Comparison of ENCODE assay signal across 1 mouse cellular context in the genomic region with DNA sequence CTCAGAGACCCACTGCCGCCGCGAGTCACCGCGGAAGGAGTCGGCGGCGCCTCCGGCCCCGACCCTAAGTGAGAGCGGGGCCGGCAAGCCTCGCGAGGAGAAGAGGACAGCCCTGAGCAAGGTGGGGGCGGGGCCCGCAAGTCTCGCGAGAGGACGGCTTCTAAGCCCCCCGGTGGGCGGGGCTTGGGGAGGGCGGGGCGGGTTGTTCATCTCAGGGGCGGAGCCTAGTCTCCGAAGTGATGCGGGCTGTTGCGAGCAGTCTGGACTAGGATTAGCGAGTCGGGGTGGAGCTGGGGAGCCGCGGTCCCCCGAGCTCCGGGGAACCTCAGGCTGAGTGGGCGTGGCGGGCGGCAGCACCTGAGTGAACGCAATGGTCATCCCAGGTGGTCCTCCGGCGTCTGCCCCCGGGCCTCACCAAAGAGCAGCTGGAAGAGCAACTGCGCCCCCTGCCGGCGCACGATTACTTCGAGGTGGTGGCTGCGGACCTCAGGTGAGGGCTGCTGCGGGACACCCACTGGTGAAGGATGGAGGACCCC.
TF ChIP-seq lines count a peak whose summit lies in the region.

No protein-coding gene starts in this region.

TF ChIP-seq in C2C12, 6 proteins besides CTCF, POLR2A, EP300 and RAD21 (continued from another document):
- TF ChIP-seq MYOD1 (IDR thresholded peaks at IDR 0.05; ENCODE audit: control insufficient read depth, insufficient read length, low read depth) (no peak), FOSL1 (IDR thresholded peaks at IDR 0.05; ENCODE audit: insufficient read depth, low read length, poor library complexity, severe bottlenecking) (no peak)
